Mouse (Mus musculus) liver, postnatal 0 days (tissue): ENCODE data around the gene Clmp. TPM values are rescaled to one million over a fixed set of nuclear protein-coding genes. Genes with fewer than 3 reads are reported as not detected.
"Not testable (repeated sequence)": the region's sequence is repeated elsewhere in the genome, so short reads cannot be mapped to it uniquely, and the experiment has no call there.

Experiments
- ATAC-seq: fragments of 200-750 bp; cut with Nextera tagmentation; 2 replicates; pipeline ENCODE4 v1.8.0; 2017; ENCODE audit warnings: mild to moderate bottlenecking, moderate library complexity
- DNase-seq: peaks from one replicate; pipeline ENCODE4 v3.0.0-alpha.2; 2016
- H3K27ac ChIP-seq: fragments of 300-500 bp; sonication (generic); 2 replicates; pipeline ENCODE4 v1.5.1; 2014; ENCODE audit warnings: antibody characterized with exemption, moderate library complexity, mild to moderate bottlenecking, low read depth
- H3K27me3 ChIP-seq: fragments of 300-500 bp; sonication (generic); 2 replicates; pipeline ENCODE4 v1.6.1; 2014; ENCODE audit warnings: low read length, control low read depth, mixed read lengths; ENCODE audit not compliant: insufficient read depth
- H3K36me3 ChIP-seq: fragments of 300-500 bp; sonication (generic); replicated peaks from 2 replicates; pipeline ENCODE4 v1.6.1; 2014; ENCODE audit warnings: mild to moderate bottlenecking, control low read depth, low read length, moderate library complexity, mixed read lengths; ENCODE audit not compliant: insufficient read depth
- H3K4me1 ChIP-seq: fragments of 300-500 bp; sonication (generic); 2 replicates; pipeline ENCODE4 v1.6.1; 2014; ENCODE audit warnings: antibody characterized with exemption, mild to moderate bottlenecking, control low read depth; ENCODE audit not compliant: insufficient read depth
- H3K4me2 ChIP-seq: fragments of 300-500 bp; sonication (generic); 2 replicates; pipeline ENCODE4 v1.6.1; 2014; ENCODE audit warnings: low read depth, mild to moderate bottlenecking, low read length, moderate library complexity, mixed read lengths
- H3K4me3 ChIP-seq: fragments of 300-500 bp; sonication (generic); 2 replicates; pipeline ENCODE4 v1.5.1; 2014; ENCODE audit warnings: low read depth, low read length
- H3K9ac ChIP-seq: fragments of 300-500 bp; sonication (generic); replicated peaks from 2 replicates; pipeline ENCODE4 v1.6.1; 2014; ENCODE audit warnings: mild to moderate bottlenecking, moderate library complexity
- H3K9me3 ChIP-seq: fragments of 300-500 bp; sonication (generic); 2 replicates; pipeline ENCODE4 v1.6.1; 2016; ENCODE audit warnings: mild to moderate bottlenecking, control low read depth, low read length, mixed read lengths
- CTCF ChIP-seq: sonication (generic); IDR thresholded peaks from 2 replicates; pipeline ENCODE4 v1.5.1; 2016; ENCODE audit warnings: antibody characterized with exemption, low read depth
- EP300 ChIP-seq: IDR thresholded peaks from 2 replicates; pipeline ENCODE4 v1.6.1; 2016; ENCODE audit warnings: antibody characterized with exemption, low read depth, mild to moderate bottlenecking
- WGBS: fragments of 180-500 bp; shearing (Covaris S2); extraction: QIAGEN DNeasy Blood & Tissue Kit; methylation state at CpG from one replicate; pipeline ENCODE4 v1.1.7; 2014; ENCODE audit not compliant: insufficient replicate concordance; 5-methylcytosine and 5-hydroxymethylcytosine counted together
- polyA plus RNA-seq: library from polyadenylated mRNA; unstranded; fragments of >200 nt; fragmentation: Nextera tagmentation; extraction: Ambion mirVana; gene quantifications from 2 replicates; pipeline ENCODE4 v1.2.1, GENCODE M21; 2015

Gene Clmp
- polyA plus RNA-seq, 1 experiment from 2014 or later = 1.8 TPM

DNA sequence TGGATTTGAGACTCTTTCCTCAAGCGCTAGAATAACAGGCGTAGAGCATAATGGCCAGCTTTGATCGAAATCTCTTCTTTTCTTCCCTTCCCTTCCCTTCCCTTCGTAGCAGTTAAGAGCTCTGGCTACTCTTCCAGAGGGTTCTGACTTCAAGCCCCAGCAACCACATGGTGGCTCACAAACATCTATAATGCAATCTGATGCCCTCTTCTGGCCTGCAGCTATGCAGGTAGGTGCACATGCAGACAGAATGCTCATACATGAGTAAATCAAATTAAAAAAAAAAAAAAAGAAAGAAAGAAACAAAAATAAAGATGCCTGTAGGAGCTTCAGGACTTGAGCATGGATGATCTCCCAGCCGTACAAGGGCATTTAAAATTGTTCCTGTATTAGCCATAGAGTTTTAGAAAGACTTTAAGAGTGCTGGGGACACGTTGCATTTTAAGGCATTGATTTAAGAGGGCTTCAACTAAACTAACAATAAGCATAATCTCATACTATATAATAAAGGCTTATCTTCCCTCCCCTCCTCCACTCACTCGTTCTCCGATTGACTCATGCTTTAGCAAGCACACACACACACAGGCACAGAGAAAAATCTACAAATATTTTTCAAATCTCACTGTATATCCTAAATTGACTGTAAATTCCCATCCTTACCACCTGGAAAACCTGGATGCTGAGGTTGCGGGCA is 79.3 kb downstream of the Clmp start:
- ATAC-seq (no peak), DNase-seq (no peak)
- WGBS = 63% methylated on average over 8 of the region's 9 CpGs
- no peak overlapping the region for H3K4me3 ChIP-seq
- no peaks in the 10 kb centered on the region for H3K27me3 ChIP-seq
- TF ChIP-seq CTCF = peak; percentile 38; the same call in 1 of the 2 replicates
- TF ChIP-seq EP300 = no peak
- H3K4me2 ChIP-seq = no peak overlapping the region
- H3K9me3 ChIP-seq = no peaks in the 10 kb centered on the region
- no peaks in the 10 kb centered on the region for H3K36me3 ChIP-seq
- H3K27ac ChIP-seq = no peak overlapping the region
- H3K4me1 ChIP-seq = no peaks in the 10 kb centered on the region; the same call in 1 of the 2 replicates
- no peak overlapping the region for H3K9ac ChIP-seq

- Histone ChIP-seq H3K27ac (no peak overlapping the region), H3K4me3 (no peak overlapping the region), H3K9me3 (no peaks in the 10 kb centered on the region), H3K9ac (no peak overlapping the region), H3K27me3 (no peaks in the 10 kb centered on the region), H3K4me1 (no peaks in the 10 kb centered on the region; the same call in 1 of the 2 replicates), H3K4me2 (no peak overlapping the region), H3K36me3 (no peaks in the 10 kb centered on the region)
- ATAC-seq (no peak), DNase-seq (peak; percentile 35)
- WGBS = 34% methylated on average over 12 of the region's 12 CpGs
- TF ChIP-seq EP300 = no peak
- no peak for TF ChIP-seq CTCF
Observed at GRCm38 (mm10) chr9:40765581-40765940, 79.8 kb downstream of the Clmp start.

- Histone ChIP-seq H3K4me3 (no peak overlapping the region), H3K4me2 (no peak overlapping the region), H3K9me3 (no peaks in the 10 kb centered on the region), H3K4me1 (no peaks in the 10 kb centered on the region; the same call in 1 of the 2 replicates), H3K9ac (no peak overlapping the region), H3K27ac (no peak overlapping the region), H3K36me3 (no peaks in the 10 kb centered on the region), H3K27me3 (no peaks in the 10 kb centered on the region)
- TF ChIP-seq EP300 = no peak
- TF ChIP-seq CTCF = no peak
- WGBS = 69% methylated on average over 7 of the region's 7 CpGs
- no peak for ATAC-seq
- DNase-seq = no peak
Observed at GRCm38 (mm10) chr9:40766058-40766605, 80.4 kb downstream of the Clmp start.

GRCm38 (mm10) chr9:40767946-40768345 is 82.2 kb downstream of the Clmp start:
- TF ChIP-seq CTCF (no peak), EP300 (no peak)

GRCm38 (mm10) chr9:40772246-40772645 is 86.5 kb downstream of the Clmp start:
- WGBS = 75% methylated on average over 13 of the region's 13 CpGs
- Histone ChIP-seq H3K4me1 (peaks cover 9% of the 10 kb centered on the region), H3K27me3 (no peaks in the 10 kb centered on the region), H3K27ac (no peak overlapping the region), H3K9me3 (no peaks in the 10 kb centered on the region), H3K4me2 (no peak overlapping the region), H3K36me3 (no peaks in the 10 kb centered on the region), H3K9ac (no peak overlapping the region), H3K4me3 (no peak overlapping the region)
- ATAC-seq (no peak), DNase-seq (no peak)
- no peak for TF ChIP-seq EP300
- no peak for TF ChIP-seq CTCF

More at GRCm38 (mm10) chr9:40767946-40768345, 82.2 kb downstream of the Clmp start:
- Histone ChIP-seq H3K4me1 (no peaks in the 10 kb centered on the region; the same call in 1 of the 2 replicates), H3K27ac (no peak overlapping the region), H3K4me2 (no peak overlapping the region), H3K36me3 (no peaks in the 10 kb centered on the region), H3K4me3 (no peak overlapping the region), H3K9ac (no peak overlapping the region), H3K27me3 (no peaks in the 10 kb centered on the region), H3K9me3 (no peaks in the 10 kb centered on the region)
- ATAC-seq (no peak), DNase-seq (no peak)
- 88% methylated on average over 4 of the region's 4 CpGs for WGBS

DNA sequence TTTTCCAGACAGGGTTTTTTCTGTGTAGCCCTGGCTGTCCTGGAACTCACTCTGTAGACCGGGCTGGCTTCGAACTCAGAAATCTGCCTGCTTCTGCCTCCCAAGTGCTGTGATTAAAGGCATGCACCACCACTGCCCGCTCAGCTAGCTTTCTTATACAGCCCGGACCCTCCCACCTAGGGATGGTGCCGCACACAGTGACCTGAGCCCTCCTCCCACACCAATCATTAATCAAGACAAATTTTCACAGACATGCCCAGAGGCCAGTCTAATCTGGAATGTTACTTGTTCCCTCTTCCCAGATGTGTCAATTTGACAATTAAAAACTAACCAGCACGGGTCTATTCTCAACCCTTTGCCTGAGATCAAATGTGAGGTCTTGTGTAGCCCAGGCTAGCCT is 87.4 kb downstream of the Clmp start:
- not testable (repeated sequence) for ATAC-seq, H3K4me3 ChIP-seq, DNase-seq, H3K36me3 ChIP-seq, H3K27me3 ChIP-seq, H3K9me3 ChIP-seq, H3K4me1 ChIP-seq, H3K4me2 ChIP-seq, H3K9ac ChIP-seq
- peak overlapping the region; percentile 51; the same call in 1 of the 2 replicates for H3K27ac ChIP-seq
- WGBS = 75% methylated on average over 6 of the region's 6 CpGs
